Mouse (Mus musculus) lung, postnatal 0 days (tissue): Measurements from ENCODE around the gene D630003M21Rik.

Experiments used
- CTCF ChIP-seq: IDR thresholded peaks from 2 replicates; pipeline ENCODE4 v1.5.1; 2016; ENCODE audit warnings: antibody characterized with exemption, mild to moderate bottlenecking
- EP300 ChIP-seq: IDR thresholded peaks from 2 replicates; pipeline ENCODE4 v1.6.1; 2016; ENCODE audit warnings: antibody characterized with exemption, mild to moderate bottlenecking, control low read depth

GRCm38 (mm10) chr2:158245072-158245817 is 16.2 kb upstream of the D630003M21Rik start:
- no peak for TF ChIP-seq CTCF
- no peak for TF ChIP-seq EP300
